Mouse (Mus musculus): ENCODE measurements around the gene Mcm10. TPM values are rescaled to one million over a fixed set of nuclear protein-coding genes. Genes with fewer than 3 reads are reported as not detected.
A peak's percentile ranks its signal among the peaks of the same experiment; 100 is the strongest.

The Mcm10 gene
- polyA plus RNA-seq (2012; rRNA removed) = 2.1 and 2.2 TPM in 2 replicates

- DNase-seq (ENCODE audit: extremely low spot score in 1 of 2, low spot score in 1 of 2) = peak; percentile 90 to 93
These were observed at the start of gene Mcm10 for GRCm38 (mm10) chr2:5012491-5013324. Gene Mcm10, minus strand, starts transcription at chr2:5012791.

- no peak for DNase-seq (ENCODE audit: extremely low spot score in 1 of 2, low spot score in 1 of 2)
These were observed 48.6 kb upstream of the Mcm10 start for GRCm38 (mm10) chr2:5061133-5061708.

- DNase-seq (ENCODE audit: extremely low spot score in 1 of 2, low spot score in 1 of 2) = no peak
These were observed 47.4 kb upstream of the Mcm10 start for GRCm38 (mm10) chr2:5059997-5060396.

GRCm38 (mm10) chr2:5058436-5058835 lies 45.8 kb upstream of the Mcm10 start:
- no peak for DNase-seq (ENCODE audit: extremely low spot score in 1 of 2, low spot score in 1 of 2)

- DNase-seq (ENCODE audit: extremely low spot score in 1 of 2, low spot score in 1 of 2) = no peak
These were observed 38.0 kb upstream of the Mcm10 start for GRCm38 (mm10) chr2:5050562-5050961.

GRCm38 (mm10) chr2:5047016-5047415 lies 34.4 kb upstream of the Mcm10 start:
- no peak for DNase-seq (ENCODE audit: extremely low spot score in 1 of 2, low spot score in 1 of 2)

- no peak for DNase-seq (ENCODE audit: extremely low spot score in 1 of 2, low spot score in 1 of 2)
These were observed 32.8 kb upstream of the Mcm10 start for GRCm38 (mm10) chr2:5045269-5045965.

- DNase-seq (ENCODE audit: extremely low spot score in 1 of 2, low spot score in 1 of 2) = no peak
These were observed 31.7 kb upstream of the Mcm10 start for GRCm38 (mm10) chr2:5044321-5044720.

- DNase-seq (ENCODE audit: extremely low spot score in 1 of 2, low spot score in 1 of 2) = no peak
These were observed 30.8 kb upstream of the Mcm10 start for GRCm38 (mm10) chr2:5043476-5043761.

GRCm38 (mm10) chr2:5042616-5043475 lies 30.3 kb upstream of the Mcm10 start:
- DNase-seq (ENCODE audit: extremely low spot score in 1 of 2, low spot score in 1 of 2) = no peak

GRCm38 (mm10) chr2:5041854-5042253 lies 29.3 kb upstream of the Mcm10 start:
- DNase-seq (ENCODE audit: extremely low spot score in 1 of 2, low spot score in 1 of 2) = no peak

- DNase-seq (ENCODE audit: extremely low spot score in 1 of 2, low spot score in 1 of 2) = no peak
These were observed 27.9 kb upstream of the Mcm10 start for GRCm38 (mm10) chr2:5040281-5041161.

GRCm38 (mm10) chr2:5039350-5040170 lies 27.0 kb upstream of the Mcm10 start:
- DNase-seq (ENCODE audit: extremely low spot score in 1 of 2, low spot score in 1 of 2) = no peak

GRCm38 (mm10) chr2:5038320-5038719 lies 25.7 kb upstream of the Mcm10 start:
- no peak for DNase-seq (ENCODE audit: extremely low spot score in 1 of 2, low spot score in 1 of 2)

- DNase-seq (ENCODE audit: extremely low spot score in 1 of 2, low spot score in 1 of 2) = no peak
These were observed 24.8 kb upstream of the Mcm10 start for GRCm38 (mm10) chr2:5037390-5037789.

- no peak for DNase-seq (ENCODE audit: extremely low spot score in 1 of 2, low spot score in 1 of 2)
These were observed 24.0 kb upstream of the Mcm10 start for GRCm38 (mm10) chr2:5036411-5037076.

GRCm38 (mm10) chr2:5035241-5035640 lies 22.6 kb upstream of the Mcm10 start:
- DNase-seq (ENCODE audit: extremely low spot score in 1 of 2, low spot score in 1 of 2) = no peak

GRCm38 (mm10) chr2:5034801-5035200 lies 22.2 kb upstream of the Mcm10 start:
- DNase-seq (ENCODE audit: extremely low spot score in 1 of 2, low spot score in 1 of 2) = no peak
